Mouse (Mus musculus) heart, postnatal 14 days (tissue): ENCODE measurements around the gene Nkapd1. TPM values are rescaled to one million over a fixed set of nuclear protein-coding genes. Genes with fewer than 3 reads are reported as not detected.

Experiments used
- total RNA-seq, 2 experiments: library from RNA; stranded (reverse); gene quantifications; 2 replicates each; pipeline ENCODE4 v1.2.3; 2021

Nkapd1 gene
- total RNA-seq, 2 experiments from 2014 or later = 14.7 to 14.8 TPM

Other genes starting within 250 kb of the Nkapd1 start
- gene Plet1, start 122.9 kb downstream of the Nkapd1 start, total RNA-seq = 1 to 10 TPM; 1.5 to 2.2 TPM
- 10 to 100 TPM; 25.5 to 29.4 TPM for gene Pts, start 88.7 kb downstream of the Nkapd1 start, total RNA-seq
- 1 to 10 TPM; 1.3 to 2.0 TPM for gene Il18, start 62.6 kb downstream of the Nkapd1 start, total RNA-seq
- under 1 TPM; 0.22 to 0.33 TPM for gene Bco2, start 62.3 kb downstream of the Nkapd1 start, total RNA-seq
- not detected for gene Tex12, start 56.1 kb downstream of the Nkapd1 start, total RNA-seq
- gene Sdhd, start 13.7 kb downstream of the Nkapd1 start, total RNA-seq = 100 to 1,000 TPM; 724 to 738 TPM
- gene Timm8b, start 13.6 kb downstream of the Nkapd1 start, total RNA-seq = 100 to 1,000 TPM; 216 to 232 TPM
- gene Pih1d2, start 143 bp downstream of the Nkapd1 start, total RNA-seq = under 1 TPM; 0.22 to 0.88 TPM
- gene Dlat, start 42.3 kb upstream of the Nkapd1 start, total RNA-seq = 100 to 1,000 TPM; 392 to 414 TPM
- 1 to 10 TPM; 4.0 to 6.2 TPM for gene Dixdc1, start 122.1 kb upstream of the Nkapd1 start, total RNA-seq
- gene 2310030G06Rik, start 129.1 kb upstream of the Nkapd1 start, total RNA-seq = 1 to 10 TPM; 2.0 to 3.2 TPM
- gene Cryab, start 133.9 kb upstream of the Nkapd1 start, total RNA-seq = 1,000 to 10,000 TPM; 1,337 to 1,386 TPM
- 100 to 1,000 TPM; 128 to 131 TPM for gene Hspb2, start 134.9 kb upstream of the Nkapd1 start, total RNA-seq
- 1 to 10 TPM; 5.7 to 6.0 TPM for gene Fdxacb1, start 150.8 kb upstream of the Nkapd1 start, total RNA-seq
- 10 to 100 TPM in 1 of 2 experiments, 1 to 10 TPM in 1; 9.9 to 10.1 TPM for gene Alg9, start 157.6 kb upstream of the Nkapd1 start, total RNA-seq
- 10 to 100 TPM in 1 of 2 experiments, 1 to 10 TPM in 1; 7.9 to 10.4 TPM for gene 1110032A03Rik, start 158.1 kb upstream of the Nkapd1 start, total RNA-seq
- gene Ppp2r1b, start 227.8 kb upstream of the Nkapd1 start, total RNA-seq = 10 to 100 TPM in 1 of 2 experiments, 1 to 10 TPM in 1; 9.3 to 12.2 TPM